Mouse (Mus musculus) thymus, adult 18-20 months (tissue): Measurements from ENCODE around the gene Orm3.

ENCODE experiments used
- DNase-seq, 2 experiments: peaks; one replicate each; pipeline ENCODE4 v3.0.0; 2022; ENCODE audit warnings: mixed read lengths in 2 of 2

Gene Orm3

DNA sequence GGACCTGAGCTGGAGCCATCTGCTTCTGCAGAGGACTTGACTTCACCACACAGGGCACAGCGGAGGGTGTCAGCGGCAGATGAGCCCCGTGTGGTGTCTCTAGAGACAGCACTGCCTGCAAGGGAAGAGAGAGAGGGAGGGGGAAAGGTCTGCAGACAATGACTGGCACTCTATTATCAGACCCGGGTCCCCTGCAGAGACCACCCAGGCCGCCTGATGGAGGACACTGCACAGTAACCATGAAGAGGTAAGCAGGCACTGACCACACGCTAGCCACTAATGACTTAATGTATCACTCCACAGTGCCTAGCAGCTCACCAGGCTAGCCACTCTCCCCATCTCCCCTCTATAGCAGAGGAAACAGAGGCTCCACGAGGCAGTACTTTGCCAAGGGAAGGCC, 14.9 kb downstream of the Orm3 start:
- no peak for DNase-seq

DNA sequence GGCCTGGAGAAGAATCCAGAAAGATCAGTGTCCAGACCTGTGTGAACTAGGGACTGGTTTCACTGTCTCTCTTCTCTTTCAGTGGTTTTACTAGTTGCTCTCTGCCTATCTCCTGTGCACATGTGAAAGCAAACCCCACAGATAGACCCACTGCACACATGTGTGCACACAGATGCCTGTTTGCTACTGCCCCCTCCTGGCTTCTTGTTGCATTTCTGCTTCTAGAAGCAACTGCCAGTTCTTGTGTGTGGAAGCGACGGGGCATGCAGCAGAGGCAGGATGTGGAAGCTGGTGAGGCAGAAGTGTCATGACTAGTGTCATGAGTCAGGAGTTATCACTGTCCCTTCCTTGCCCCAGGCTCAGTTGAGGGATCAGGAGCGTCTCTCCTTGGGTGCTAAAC, 15.9 kb downstream of the Orm3 start:
- peak in 1 of 2 experiments; percentile 48 for DNase-seq

DNA sequence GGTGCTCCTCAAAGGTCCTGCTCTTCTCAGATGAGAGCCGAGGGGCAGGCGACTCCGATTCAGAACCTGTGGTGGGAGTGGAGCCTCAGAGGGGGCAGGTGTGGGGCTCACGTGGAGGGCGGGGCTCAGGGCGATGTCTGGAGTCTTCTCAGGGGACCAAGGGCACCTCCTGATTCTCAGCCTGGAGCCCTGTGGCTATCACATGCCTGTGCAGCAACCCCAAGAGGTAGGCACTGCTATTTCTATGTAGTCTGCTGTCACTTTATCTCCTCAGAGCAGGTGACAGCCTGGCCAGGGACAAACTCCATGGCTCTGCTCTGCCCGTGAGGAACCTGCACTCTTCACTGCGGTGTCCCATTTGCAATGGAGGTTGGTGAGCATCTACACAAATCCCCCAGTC, 17.4 kb downstream of the Orm3 start:
- DNase-seq = no peak

DNA sequence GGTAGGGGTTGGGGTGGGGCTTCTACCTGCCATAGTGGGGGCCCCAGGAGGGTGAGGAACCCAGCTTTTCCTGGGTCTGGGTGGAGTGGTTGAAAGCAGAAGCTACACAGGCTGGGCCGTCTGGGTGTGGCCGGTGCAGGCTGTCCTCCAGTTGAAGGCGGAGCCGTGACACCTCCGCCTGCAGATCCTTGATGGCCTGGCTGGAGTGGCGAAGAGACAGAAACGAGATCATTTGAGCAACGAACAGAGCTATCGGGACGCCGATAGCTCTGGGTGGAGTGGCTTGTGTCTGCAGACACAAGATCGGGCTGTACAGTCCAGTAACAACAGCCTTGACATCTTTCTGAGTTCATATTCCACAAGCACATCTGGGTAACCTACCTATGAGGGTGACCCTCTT, 18.4 kb downstream of the Orm3 start:
- DNase-seq = no peak

DNA sequence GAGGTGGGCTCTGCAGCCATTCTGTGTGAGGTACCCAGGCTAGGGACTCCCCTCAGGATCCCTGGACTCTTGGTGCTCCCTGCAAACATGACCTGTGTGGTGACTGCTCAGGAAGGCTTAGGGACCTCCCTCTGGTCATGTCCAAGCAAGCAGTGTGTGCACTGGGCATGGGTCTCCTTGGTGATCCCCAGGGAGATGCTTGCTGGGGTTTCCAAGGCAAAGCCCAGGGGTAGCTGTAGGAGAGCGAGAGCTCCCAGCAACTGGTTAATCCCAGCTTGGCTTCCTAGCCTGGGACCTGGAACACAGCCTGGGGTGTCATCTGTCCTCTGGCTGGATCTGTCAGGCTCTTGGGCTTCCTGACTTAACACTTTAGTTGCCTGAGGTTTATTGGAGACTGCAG, 19.4 kb downstream of the Orm3 start:
- DNase-seq = no peak

DNA sequence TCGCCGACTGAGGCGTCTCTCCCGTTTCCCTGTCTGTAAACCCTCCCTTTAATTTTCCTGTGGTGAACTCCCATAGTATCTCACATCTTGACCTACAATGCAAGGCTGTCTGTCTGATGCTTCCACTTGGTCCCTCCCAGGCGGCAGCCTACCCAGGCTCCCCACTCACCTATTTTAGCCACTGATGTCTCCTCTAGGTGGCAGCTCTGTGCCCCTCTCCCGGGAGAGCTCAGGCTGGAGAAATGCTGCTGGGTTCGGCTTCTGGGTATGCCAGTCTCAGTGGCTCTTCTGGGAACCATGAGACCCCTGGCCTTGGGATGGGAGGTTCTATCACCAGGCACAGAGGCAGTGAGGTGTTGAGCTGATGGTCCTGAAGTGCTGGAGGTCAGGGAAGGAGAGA, 21.5 kb downstream of the Orm3 start:
- DNase-seq = no peak

DNA sequence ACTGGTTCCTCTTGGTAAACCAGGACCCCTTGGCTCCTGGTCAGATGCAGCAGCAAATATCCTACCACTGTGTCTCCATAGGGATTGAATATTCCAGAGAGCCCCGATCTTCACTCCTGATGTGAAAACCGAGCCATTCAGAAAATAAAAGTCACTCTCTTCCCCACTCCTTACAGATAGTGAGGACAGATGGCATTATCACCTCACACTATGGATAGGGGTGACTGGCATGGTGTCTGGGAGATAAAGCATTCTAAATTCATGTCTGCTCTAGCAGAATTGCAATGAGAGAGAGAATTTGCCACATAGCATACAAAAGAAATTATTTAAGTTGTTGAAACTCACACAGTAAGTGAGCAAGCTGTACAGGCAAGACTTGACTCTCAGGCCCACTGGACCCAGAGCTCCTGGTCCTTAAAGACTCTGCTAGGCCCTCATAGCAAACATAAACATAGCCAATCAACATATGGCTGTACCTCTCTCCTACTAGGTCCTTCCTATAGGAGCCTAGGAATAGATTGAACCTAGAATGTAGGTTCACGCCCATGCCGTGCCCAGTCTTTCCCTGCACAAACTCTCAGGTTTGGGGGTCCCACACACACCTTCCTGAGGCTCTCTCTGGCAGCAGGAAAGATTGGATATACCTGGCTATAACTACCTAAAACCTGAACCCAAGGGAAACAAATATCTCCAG, 26.9 kb downstream of the Orm3 start:
- DNase-seq = no peak

DNA sequence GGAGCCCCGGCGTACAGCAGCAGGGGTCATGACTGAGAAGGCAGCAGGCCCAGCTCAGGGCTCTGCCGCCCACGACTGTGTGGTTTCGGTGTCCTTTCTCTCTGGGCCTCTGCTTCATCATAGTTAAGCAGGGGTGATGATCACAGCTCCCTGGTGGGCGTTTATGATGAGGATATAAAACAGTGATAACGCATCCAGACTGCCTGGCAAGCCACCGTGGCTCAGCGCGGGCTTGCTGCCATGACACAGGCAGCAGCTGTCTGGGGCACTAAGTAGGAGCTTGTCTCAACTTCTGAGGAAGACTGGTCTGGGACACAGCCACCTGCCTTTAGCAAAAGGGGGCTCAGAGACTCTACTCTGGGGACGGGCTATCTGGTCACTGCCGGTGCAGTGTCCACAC, 27.5 kb downstream of the Orm3 start:
- DNase-seq = no peak

DNA sequence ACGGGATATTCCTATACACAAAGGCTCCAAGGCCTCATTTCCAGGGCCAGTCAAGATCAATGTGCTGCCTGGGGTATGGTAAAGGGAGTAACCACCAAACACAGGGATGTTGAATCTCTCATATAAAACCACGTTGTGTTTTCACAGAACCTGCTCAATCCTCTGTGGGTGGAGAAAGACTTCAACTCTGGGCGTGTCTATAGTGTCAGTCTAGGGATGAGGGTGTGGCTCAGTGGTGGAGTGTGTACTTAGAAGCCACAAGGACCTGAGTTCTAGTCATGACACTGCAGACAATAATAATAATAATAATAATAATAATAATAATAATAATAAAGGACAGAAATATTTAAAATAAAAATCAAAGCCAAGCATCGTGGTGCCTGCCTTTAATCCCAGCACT, 28.3 kb downstream of the Orm3 start:
- DNase-seq = no peak

DNA sequence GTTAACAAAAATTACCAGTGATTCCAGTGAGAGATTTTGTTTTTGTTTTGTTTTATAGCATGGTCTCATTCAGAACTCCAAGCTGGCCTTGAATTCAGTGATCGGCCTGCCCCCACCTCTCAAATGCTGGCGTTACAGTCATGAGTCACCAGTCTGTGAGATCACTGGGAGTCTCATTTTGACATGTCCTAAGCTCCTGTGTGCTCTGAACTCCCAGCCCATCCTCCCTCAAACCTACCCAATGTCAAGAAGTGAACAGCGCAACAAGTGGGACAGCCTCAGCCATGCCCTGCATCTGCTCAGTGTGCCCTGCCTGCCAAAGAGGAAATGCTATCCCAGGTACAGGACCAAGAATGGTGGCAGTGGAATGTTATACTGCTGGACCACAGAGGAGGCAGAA, 29.3 kb downstream of the Orm3 start:
- DNase-seq = no peak

DNA sequence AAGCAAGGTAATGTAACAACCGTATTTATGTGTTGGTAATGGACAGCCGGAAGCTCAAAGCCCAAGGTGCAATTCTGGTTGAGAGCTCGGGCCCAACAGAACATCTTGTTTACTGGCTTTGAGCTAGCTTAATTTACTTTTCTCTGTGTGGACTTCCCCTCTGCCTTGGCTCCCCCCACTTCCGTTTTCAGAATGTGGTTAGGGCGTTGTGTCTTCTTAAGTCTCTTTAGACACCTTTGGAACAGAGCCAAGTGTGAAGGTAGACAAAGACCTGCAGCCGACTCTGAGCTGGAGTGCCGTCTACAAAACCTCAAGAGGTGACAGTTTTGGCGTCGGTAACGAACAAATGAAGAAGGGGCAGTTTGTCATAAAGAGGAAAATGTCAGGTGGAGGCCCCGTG, 29.8 kb downstream of the Orm3 start:
- DNase-seq = peak; percentile 65 to 86

DNA sequence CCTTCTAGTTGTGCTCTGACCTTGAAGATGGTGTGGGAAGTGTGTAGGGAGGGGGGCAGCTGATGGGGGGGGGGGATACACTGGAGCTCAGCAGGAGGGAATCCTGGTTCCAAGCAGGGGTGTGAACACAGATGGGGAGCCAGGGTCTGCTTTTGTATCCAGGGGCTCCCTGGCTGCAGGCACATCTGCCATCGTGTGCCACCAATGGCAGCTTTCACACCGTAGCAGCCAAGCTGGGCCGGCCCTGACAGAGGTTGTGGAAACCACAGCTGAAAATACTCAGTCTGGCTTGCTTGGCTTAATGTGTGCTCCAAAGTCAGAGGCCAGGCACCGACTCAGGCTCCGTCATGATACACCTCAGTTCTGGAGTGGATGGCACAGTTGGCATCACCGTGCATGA, 32.1 kb downstream of the Orm3 start:
- no peak for DNase-seq

DNA sequence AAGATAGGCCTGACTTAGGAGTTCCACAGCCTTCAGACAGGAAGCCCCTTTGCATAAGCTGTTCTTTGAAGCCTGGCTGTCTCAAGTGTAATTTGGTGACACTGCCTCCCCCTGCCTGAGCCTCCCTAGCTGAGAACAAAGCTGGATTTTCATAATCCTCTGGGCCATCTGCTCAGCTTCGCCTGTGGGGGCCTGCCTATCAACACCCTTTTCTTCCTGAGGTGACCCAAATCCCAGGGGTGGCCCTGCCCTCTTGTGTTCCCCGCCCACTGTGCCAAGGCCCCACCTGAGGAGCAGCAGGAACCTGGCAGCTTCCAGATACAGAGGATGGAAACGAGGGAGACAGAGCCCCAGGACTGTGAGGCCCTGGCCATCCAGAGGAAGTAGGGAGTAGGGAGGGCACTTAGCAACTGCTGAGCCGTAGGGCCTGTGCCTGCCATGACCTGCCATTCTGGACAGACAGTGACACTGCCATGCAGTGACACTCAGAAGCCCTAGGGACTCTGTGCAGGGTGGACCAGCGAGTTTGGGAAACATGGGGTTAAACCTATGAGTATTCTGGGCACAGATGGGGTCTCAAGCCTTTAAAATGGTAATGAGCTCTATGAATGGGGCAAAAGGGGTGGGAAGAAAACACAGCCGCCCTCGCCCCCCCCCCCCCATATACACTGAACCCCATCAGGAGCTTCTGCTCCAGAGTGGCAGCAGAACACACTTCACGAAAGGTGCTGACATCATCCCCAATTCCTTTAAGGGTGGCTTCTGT, 33.3 kb downstream of the Orm3 start:
- peak; percentile 38 to 72 for DNase-seq

DNA sequence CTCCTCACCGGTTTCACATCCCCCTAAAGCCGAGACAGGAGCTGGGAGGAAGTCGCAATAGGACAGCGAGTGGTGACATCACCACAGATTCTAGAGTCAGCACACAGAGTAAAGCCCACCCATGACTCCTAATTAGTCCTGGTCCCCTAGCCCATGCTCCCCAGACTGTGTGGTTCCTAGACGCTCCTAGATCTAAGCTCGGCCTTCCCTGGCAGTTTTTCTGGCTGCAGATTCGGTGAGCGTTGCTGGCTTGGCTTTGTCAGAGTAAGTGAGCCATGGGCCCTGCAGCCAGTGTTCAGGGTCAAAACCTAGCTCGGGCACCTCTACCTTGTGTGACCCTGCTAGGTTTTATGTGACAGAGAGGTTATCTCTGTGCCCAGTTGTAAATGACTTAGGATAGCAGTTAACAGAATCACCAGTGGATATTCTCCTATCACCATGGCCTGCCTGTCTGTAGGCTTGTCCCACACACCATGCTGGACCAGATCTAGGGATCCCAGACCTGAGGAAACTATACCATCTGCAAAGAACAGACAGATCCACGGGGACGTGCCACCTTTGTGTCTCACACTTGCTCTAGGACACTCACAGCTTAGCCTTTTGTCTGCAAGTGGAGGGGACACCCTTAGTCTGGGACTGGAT, 34.0 kb downstream of the Orm3 start:
- DNase-seq = no peak

DNA sequence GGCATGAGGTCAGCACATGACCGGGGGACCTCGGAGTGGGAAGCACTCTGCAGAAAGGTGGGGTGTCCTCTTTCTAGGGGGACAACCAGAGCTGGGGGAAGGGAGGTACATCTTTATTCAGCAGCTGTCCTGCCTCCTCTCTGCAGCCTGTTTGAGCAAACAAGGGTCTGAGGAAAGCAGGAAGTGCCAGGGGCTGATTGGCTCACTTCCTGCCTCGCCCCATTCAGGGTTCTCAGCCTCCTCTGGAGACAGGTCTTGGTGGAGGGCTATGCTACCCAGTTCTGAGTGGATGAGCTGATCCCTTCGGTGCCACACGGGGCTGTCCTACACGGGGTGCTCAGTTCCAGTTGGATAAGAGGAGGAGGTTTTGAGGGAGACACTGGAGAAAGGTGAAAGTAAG, 35.4 kb downstream of the Orm3 start:
- peak; percentile 47 to 62 for DNase-seq

DNA sequence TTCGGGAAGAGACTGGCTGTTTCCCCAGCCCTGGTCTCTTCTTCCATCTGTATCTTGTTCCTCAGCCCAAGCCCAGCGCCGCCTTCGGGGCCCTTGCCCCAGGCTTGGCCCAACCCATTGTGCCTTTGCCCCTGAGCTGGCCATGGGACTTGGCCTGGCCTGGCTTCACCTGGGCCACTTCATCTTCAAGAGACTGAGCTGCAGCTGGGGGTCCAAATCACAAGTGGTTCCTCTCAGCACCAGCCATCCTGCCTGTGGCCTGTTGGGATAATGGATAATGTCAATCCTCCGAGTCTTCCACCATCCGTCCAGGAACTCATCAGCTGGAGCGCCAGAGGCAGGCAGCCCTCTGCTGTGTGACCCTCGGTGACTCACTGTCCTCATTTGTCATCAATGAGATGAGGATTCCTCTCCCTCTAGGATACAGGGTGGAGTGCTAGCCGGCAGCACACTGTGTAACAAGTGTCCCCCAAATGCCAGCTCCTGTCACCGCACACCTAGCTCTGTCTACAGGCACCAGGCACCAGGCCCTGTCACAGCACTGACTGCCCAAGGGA, 42.1 kb downstream of the Orm3 start:
- DNase-seq = no peak

DNA sequence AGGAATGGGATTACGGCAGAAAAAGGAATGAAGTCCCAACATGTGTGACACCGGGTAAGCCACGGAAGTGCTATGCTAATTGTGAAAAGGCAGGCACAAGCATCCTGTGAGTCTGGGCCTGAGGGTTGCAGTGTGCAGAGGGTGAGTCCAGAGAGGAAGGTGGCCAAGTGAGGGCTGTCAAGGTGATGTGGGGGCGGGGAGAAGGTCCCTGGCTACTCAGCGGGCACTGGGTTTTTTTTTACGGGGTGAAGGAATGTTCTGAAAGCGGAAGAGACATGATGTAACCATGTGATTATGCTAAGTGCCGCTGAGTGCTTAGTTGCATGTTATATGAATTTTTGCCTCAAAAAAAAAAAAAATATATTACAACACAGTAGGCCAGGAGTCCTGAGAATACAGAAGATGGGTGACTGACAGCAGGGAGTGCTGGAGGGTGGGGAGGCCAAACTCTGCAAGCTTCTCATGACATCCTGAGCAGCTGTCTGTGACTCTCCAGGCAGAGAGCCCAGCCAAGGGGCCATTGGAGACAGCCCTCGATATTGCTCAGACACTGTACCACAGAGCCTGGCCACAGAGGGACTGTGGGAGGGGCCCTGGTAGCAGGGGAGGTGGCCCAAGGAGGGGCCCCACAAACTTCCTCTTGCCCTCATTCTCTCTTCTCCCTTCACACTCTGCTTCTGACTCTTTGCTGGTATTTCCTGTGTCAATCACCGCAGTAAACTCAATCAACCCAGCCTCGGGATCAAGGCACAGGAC, 43.1 kb downstream of the Orm3 start:
- no peak for DNase-seq

DNA sequence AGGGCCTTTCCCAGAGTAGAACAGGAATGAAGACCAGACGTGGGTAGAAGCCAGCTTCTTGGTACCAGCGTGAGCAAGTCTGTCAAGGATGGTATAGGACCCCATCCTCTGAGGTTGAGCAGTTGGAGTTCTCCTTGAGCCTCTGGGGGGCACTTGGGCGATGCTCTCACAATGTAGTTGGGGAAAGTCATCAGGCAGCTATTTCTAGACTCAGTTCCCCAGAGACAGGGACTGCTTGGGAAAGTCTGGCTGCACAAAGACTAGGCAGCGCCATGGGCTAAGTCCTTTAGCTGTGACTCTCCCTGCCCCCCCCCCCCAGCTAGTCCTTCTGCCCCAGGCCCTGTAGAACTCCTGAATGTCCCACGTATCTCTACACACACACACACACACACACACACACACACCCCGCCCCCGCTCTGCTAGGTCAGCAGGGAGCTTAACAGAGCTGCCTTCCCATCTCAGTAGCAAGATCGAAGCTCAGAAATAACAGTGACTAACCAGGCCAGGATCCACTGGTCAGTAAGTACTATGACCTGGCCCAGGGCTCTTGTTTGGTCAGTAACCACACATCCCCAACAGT, 43.8 kb downstream of the Orm3 start:
- no peak for DNase-seq

DNA sequence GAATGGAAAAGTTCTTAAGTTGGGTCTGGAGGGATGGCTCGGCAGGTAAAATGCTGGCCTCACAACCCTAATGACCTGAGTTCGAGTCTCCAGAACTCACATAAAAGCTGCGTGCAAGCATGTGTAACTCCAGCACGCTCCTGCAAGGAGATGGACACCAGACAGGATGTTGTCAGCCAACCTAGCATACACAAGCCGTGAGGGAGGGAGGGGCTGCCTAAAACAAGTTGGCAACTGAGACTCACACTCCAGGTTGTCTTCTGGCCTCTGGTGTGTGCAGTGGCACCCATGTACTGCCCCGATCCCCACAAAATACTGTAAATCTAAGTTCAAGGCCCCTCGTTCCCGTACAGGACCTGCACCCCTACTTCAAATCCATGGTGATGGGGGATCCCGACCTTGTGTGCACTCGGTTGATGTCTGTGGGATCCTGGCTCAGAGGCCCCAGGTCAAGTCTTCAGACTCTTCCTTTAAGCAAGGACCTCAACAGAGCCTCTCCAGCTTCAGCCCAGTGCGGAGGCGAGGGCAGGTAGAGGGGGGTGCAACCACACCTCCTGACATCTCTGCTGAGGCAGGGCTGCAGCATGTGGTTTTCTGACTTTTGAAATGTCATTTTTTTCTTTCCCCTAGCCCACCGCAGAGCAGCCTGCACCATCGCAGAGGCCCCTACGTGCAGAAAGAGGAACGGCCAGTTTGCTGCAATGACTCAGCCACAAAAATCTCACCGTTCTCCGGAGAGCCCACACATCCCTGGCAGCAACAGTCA, 44.8 kb downstream of the Orm3 start:
- DNase-seq = peak in 1 of 2 experiments; percentile 68

DNA sequence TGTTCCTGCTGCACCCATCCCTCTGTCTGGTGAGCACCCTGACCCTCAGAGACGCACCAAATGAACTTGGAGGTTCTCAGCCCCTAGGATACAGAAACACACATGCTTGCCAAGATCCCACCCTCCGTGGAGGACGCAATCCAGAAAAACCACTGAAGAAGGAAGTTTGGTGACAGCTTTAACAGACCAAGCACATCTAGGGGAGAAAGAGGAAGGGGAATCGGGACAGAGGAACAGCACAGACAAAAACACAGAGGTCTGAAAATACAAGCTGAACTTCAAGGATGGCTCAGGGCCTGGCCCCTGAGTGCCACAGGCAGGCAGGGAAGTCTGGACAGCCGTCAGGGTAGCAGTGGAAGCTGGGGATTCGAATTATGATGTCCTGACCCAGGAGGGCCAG, 45.7 kb downstream of the Orm3 start:
- DNase-seq = no peak

DNA sequence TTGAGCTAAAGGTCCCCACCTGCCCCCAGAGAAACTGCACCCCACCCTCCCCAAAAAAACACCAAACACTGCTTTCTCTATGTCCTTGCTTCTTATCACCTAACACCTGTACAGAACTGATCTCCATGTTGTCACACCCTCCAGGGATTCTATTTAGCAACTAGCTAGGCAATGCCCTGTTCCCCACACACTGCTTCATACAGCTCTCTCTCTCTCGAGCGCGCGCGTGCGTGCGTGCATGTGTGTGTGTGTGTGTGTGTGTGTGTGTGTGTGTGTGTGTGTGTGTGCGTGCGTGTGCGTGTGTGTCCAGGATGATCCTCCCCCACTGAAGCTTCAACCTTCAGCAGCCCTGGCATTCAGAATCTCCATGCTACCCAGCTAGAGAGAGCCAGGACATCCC, 46.1 kb downstream of the Orm3 start:
- no peak for DNase-seq

DNA sequence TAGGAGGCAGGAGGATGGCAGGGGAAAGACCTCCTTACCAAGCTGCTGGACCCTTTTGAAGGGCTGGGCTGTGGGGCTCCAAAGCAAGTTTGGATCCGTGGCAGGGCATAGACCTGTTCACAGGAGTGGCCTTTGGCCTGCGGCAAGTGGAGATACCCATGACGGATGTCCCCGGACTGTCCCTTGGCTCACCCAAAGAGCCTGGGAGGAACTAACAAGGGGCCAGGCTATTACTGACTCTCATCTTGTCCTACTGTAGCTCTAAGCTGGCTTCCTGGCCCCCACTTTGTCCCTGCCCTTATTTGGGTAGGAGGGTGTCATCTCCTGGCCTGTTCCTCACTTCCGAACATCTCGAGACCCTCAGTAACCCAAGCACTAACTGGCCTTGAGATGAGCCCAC, 46.6 kb downstream of the Orm3 start:
- DNase-seq = no peak
